Mouse (Mus musculus): ENCODE results near the gene Tmem53. TPM values are rescaled to one million over a fixed set of nuclear protein-coding genes. Genes with fewer than 3 reads are reported as not detected.

The Tmem53 gene
- polyA plus RNA-seq, 1 experiment from 2014 or later: 16.5 TPM

DNA sequence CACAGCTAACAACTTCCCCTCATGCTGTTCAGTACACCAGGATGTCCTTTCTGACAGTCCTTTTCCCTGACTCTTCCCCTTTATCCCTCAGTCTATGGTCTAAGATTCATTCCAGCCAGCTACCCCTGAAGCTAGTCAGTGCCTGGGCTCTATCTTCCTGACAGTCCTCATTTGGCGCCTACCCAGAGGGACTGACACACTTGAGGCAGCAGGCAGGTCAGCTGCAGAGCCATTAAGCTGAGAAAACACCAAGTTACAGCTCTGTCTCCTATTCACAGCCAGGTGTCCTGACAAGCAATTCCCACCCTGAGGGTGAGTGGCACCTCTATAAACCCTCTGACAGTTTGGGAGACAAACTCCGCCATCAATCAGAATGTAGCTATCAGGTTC, 27.5 kb downstream of the Tmem53 start:
- Histone ChIP-seq H3K4me3 (ENCODE audit: low read depth, low read length) (no peak overlapping the region), H3K27ac (ENCODE audit: low read depth, low read length) (no peak overlapping the region), H3K36me3 (ENCODE audit: control insufficient read depth, insufficient read depth, low read length) (peaks cover 43% of the 10 kb centered on the region), H3K9ac (ENCODE audit: low read depth, low read length) (no peak overlapping the region), H3K4me2 (no peak overlapping the region), H3K4me1 (ENCODE audit: control insufficient read depth, insufficient read depth, low read length) (peaks cover 20% of the 10 kb centered on the region), H3K9me3 (replicated peaks; ENCODE audit: control insufficient read depth, low read length) (peaks cover 4% of the 10 kb centered on the region; the same call in 1 of the 2 replicates), H3K27me3 (ENCODE audit: control insufficient read depth, insufficient read depth, low read length) (no peaks in the 10 kb centered on the region)
- no peak for ATAC-seq (replicated peaks; ENCODE audit: insufficient number of reproducible peaks, low FRiP score, low TSS enrichment)
- 66% methylated on average over 2 of the region's 2 CpGs for WGBS (ENCODE audit: insufficient replicate concordance)

DNA sequence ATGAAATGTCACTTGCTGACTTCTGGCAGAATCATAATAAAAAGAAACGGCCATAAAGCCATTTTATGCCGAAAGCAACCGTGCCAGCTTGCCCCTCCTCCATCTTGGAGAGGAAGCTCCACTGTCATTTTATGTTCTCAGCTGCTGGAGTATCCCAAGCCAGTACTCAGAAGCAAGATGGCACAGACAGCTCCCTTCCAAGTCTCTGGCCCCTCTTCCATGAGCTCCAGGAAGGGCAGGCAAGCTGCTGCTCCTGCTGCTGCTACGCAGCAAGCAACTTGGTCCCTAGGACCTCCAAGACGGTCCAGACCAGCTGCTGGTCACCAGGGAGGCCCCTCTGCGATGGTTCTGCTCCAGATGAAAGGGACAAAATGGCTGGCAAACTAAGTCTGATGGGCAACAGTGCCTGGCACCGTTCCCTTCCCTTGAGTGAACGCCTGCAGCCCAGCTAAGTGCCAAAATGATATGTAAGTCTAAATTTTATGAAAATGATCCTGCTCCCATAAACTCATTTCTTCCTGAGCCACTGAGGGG, 28.7 kb downstream of the Tmem53 start:
- WGBS (ENCODE audit: insufficient replicate concordance): 90% methylated on average over 8 of the region's 8 CpGs
- Histone ChIP-seq H3K27me3 (ENCODE audit: control insufficient read depth, insufficient read depth, low read length) (no peaks in the 10 kb centered on the region), H3K4me1 (ENCODE audit: control insufficient read depth, insufficient read depth, low read length) (peaks cover 32% of the 10 kb centered on the region), H3K27ac (ENCODE audit: low read depth, low read length) (no peak overlapping the region), H3K9me3 (replicated peaks; ENCODE audit: control insufficient read depth, low read length) (no peaks in the 10 kb centered on the region), H3K36me3 (ENCODE audit: control insufficient read depth, insufficient read depth, low read length) (peaks cover 40% of the 10 kb centered on the region), H3K9ac (ENCODE audit: low read depth, low read length) (no peak overlapping the region), H3K4me3 (ENCODE audit: low read depth, low read length) (no peak overlapping the region), H3K4me2 (no peak overlapping the region)
- ATAC-seq (replicated peaks; ENCODE audit: insufficient number of reproducible peaks, low FRiP score, low TSS enrichment): no peak

DNA sequence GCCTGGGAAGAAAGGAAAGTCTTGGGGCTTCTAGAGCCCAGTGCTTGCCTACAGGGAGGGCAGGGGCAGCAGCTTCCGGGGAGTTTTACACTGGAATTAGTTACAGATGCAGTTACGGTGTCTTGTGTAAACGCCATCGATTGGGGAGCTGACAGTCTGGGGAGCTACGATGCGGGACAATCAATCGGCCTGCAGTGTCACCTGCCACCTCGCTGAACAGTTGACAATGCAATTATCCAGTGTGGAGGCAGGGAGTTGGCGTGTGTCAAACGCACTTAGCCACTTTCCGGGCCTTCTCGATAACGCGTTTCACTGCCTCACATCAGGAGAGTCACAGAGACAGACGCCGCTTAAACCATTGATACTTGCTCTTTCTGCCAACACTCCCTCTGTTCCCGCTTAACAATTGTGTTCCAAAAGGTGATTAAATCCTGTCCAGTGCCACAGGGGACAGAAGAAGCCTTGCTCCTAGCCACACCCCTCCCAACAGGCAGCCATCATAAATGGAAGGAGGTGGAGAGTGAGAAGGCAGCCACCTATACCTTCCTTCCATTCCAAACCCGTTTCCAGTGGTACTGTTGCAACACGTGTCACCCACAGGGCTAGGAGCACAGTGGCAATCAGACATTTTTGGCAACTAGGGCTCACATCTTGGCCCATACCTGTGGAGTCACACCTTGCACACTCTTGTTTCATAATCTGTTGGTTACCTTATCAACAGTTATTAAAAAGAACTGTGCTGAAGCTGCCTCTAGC, 29.5 kb downstream of the Tmem53 start:
- Histone ChIP-seq H3K9ac (ENCODE audit: low read depth, low read length) (no peak overlapping the region), H3K4me1 (ENCODE audit: control insufficient read depth, insufficient read depth, low read length) (peaks cover 32% of the 10 kb centered on the region), H3K36me3 (ENCODE audit: control insufficient read depth, insufficient read depth, low read length) (peaks cover 35% of the 10 kb centered on the region)

DNA sequence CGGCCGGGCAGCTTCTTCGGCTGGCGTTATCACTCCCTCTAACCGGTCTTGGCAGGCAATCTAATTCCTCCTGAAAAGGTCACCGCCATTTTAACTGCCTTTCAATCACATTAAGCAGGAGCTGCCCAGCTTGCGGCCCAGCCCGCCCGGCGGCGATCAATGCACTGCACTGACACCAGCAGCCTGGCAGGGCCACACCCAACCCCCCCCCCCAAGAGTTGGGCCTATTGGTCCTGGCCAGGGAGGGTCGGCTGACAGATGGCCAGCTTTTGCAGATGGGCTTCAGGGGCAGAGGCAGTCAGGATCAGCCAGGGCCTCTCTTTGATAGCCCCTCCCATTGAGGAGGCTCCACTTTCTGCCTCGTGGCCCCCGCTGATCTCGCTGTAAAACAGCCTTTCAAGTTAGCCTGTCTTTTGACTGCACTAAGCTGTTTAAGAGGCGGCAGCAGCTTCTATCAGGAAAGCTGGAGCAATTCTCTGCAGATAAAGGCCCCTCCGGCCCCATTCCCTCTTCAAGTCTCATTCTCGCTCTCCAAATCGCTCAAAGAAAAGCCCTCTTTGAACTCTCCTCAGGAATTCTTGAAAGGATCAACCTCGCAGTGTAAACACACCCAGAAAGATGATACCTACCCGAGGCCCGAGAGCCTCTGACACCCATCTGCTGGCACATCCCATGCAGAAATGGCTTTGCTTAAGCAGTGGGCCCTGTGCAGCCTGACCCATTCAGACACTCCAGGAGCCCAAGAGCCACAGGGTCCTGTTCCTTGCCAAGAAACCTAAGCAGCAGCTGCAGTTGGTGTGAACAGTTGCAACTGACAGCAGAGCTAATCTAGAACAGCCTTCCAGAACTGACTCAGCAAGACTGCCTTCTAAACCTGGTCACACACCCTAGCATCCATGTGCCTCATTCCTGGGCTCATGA, 31.8 kb downstream of the Tmem53 start:
- no peak overlapping the region for H3K9ac ChIP-seq (ENCODE audit: low read depth, low read length)
- H3K36me3 ChIP-seq (ENCODE audit: control insufficient read depth, insufficient read depth, low read length): peaks cover 17% of the 10 kb centered on the region
- 21% methylated on average over 22 of the region's 22 CpGs for WGBS (ENCODE audit: insufficient replicate concordance)
- no peaks in the 10 kb centered on the region for H3K27me3 ChIP-seq (ENCODE audit: control insufficient read depth, insufficient read depth, low read length)
- no peak overlapping the region for H3K4me3 ChIP-seq (ENCODE audit: low read depth, low read length)
- H3K27ac ChIP-seq (ENCODE audit: low read depth, low read length): 0 out of 2 replicates have a peak overlapping the region, but pooled peaks have one; percentile 43
- H3K9me3 ChIP-seq (replicated peaks; ENCODE audit: control insufficient read depth, low read length): no peaks in the 10 kb centered on the region
- H3K4me1 ChIP-seq (ENCODE audit: control insufficient read depth, insufficient read depth, low read length): peaks cover 39% of the 10 kb centered on the region
- ATAC-seq (replicated peaks; ENCODE audit: insufficient number of reproducible peaks, low FRiP score, low TSS enrichment): peak; percentile 54; the same call in 1 of the 2 replicates
- H3K4me2 ChIP-seq: peak overlapping the region; percentile 20; the same call in 1 of the 2 replicates

More for the DNA sequence above, 29.5 kb downstream of the Tmem53 start:
- no peaks in the 10 kb centered on the region for H3K27me3 ChIP-seq (ENCODE audit: control insufficient read depth, insufficient read depth, low read length)
- WGBS (ENCODE audit: insufficient replicate concordance): 64% methylated on average over 19 of the region's 19 CpGs
- no peak for ATAC-seq (replicated peaks; ENCODE audit: insufficient number of reproducible peaks, low FRiP score, low TSS enrichment)
- H3K9me3 ChIP-seq (replicated peaks; ENCODE audit: control insufficient read depth, low read length): no peaks in the 10 kb centered on the region
- no peak overlapping the region for H3K4me3 ChIP-seq (ENCODE audit: low read depth, low read length)
- H3K4me2 ChIP-seq: no peak overlapping the region
- H3K27ac ChIP-seq (ENCODE audit: low read depth, low read length): no peak overlapping the region

DNA sequence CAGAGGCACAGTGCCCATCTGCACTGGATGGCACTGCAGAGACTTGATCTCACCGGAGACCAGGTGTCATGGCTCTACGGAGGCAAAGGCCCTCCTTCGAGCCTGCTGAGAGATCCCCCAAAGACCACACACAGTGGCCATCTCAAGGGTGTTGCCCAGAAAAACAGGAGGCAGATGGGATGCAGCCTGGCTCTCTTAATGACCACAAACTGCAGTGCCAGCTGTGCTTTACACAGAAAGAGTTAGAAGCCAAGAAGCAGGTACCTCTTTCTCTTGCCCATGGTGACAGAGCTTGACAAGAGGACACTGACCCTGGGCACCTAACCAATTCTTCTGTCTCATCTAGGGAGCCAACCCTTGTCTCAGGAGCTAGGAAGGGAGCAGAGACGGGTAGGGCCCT, 32.6 kb downstream of the Tmem53 start:
- WGBS (ENCODE audit: insufficient replicate concordance): 52% methylated on average over 4 of the region's 4 CpGs
- Histone ChIP-seq H3K4me3 (ENCODE audit: low read depth, low read length) (no peak overlapping the region), H3K36me3 (ENCODE audit: control insufficient read depth, insufficient read depth, low read length) (peaks cover 17% of the 10 kb centered on the region), H3K4me2 (no peak overlapping the region), H3K27me3 (ENCODE audit: control insufficient read depth, insufficient read depth, low read length) (no peaks in the 10 kb centered on the region), H3K9me3 (replicated peaks; ENCODE audit: control insufficient read depth, low read length) (no peaks in the 10 kb centered on the region), H3K27ac (ENCODE audit: low read depth, low read length) (no peak overlapping the region), H3K9ac (ENCODE audit: low read depth, low read length) (no peak overlapping the region), H3K4me1 (ENCODE audit: control insufficient read depth, insufficient read depth, low read length) (peaks cover 37% of the 10 kb centered on the region)
- no peak for ATAC-seq (replicated peaks; ENCODE audit: insufficient number of reproducible peaks, low FRiP score, low TSS enrichment)

DNA sequence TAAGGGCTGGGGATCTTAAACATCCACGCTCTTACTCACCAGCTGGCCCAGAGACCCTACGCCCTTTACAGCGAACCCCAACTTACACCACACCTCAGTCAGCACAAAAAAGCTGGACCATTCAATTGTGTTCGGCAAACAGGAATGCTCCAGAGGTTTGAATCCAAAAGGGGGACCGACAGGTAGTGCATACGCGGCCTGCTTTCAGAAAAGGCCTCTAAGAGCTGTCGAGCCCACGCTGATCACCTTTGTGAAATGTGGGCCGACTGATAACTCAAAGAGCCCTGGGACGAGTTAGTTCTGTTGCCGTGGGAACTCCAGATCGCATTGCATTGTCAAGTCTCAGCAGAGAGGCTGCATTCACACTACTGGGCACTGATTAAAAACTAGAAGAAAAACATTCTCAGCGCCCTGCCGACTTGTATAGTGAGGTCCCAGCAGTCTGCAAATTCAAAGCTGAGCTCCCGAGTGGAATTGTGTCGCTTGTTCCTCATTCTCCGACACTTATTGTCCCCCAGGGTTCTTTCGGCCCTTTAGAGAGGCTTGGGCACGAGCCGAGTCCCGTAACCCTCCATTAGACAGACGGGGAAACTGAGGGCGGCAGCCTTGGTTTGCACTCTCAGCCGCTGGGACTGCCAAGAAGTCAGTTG, 36.7 kb downstream of the Tmem53 start:
- ATAC-seq (replicated peaks; ENCODE audit: insufficient number of reproducible peaks, low FRiP score, low TSS enrichment): no peak
- Histone ChIP-seq H3K9ac (ENCODE audit: low read depth, low read length) (peak overlapping the region; percentile 90), H3K36me3 (ENCODE audit: control insufficient read depth, insufficient read depth, low read length) (peaks cover 11% of the 10 kb centered on the region), H3K4me1 (ENCODE audit: control insufficient read depth, insufficient read depth, low read length) (peaks cover 33% of the 10 kb centered on the region), H3K27ac (ENCODE audit: low read depth, low read length) (peak overlapping the region; percentile 97), H3K27me3 (ENCODE audit: control insufficient read depth, insufficient read depth, low read length) (no peaks in the 10 kb centered on the region), H3K9me3 (replicated peaks; ENCODE audit: control insufficient read depth, low read length) (no peaks in the 10 kb centered on the region), H3K4me3 (ENCODE audit: low read depth, low read length) (peak overlapping the region; percentile 80), H3K4me2 (peak overlapping the region; percentile 87)
- WGBS (ENCODE audit: insufficient replicate concordance): 24% methylated on average over 25 of the region's 25 CpGs

DNA sequence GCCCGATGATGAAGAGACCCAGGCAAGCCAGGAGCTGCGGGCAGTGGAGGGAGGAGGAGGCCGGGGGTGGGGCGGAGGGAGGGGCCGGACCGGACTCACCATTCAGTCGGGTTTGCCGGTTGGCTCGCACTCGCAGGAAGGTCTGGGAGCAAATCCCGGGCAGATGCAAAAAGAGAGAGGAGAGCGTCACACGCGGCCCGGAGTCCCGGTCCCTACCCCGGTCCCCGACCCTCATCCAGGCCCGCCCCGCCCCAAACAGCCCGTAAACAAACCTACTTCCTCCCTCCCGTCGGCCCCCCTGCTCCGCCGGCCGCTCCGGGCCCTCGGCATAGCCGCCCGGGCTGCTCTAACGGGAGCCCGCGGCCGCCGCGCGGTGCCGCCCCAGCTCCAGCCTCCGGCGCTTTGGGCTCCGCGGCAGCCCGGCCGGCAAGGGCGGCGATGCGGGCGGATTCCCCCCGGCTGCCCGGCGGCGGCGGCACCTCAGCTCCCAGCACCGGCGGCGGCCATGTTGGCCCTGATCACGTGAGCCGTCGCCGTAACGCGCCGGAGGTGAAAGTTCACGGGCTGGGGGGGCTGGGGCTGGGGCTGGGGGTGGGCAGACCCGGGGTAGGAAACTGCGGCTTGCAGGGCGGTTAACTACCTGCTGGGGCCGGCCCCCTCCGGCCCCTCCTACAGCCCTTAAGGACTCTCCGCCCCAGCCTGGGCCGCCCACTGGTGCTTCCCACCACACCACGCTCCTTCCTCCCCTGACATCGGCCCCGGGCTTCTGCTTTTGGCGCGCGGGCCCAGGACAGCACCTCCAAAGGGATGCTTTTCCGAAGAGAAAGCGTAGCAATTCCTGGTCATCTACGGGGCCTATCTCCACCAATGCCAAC, 37.4 kb downstream of the Tmem53 start:
- peak; percentile 89 for ATAC-seq (replicated peaks; ENCODE audit: insufficient number of reproducible peaks, low FRiP score, low TSS enrichment)
- H3K27me3 ChIP-seq (ENCODE audit: control insufficient read depth, insufficient read depth, low read length): no peaks in the 10 kb centered on the region
- H3K9ac ChIP-seq (ENCODE audit: low read depth, low read length): peak overlapping the region; percentile 90
- H3K36me3 ChIP-seq (ENCODE audit: control insufficient read depth, insufficient read depth, low read length): peaks cover 11% of the 10 kb centered on the region
- peaks cover 26% of the 10 kb centered on the region for H3K4me1 ChIP-seq (ENCODE audit: control insufficient read depth, insufficient read depth, low read length)
- peak overlapping the region; percentile 87 for H3K4me2 ChIP-seq
- peak overlapping the region; percentile 97 for H3K27ac ChIP-seq (ENCODE audit: low read depth, low read length)
- no peaks in the 10 kb centered on the region for H3K9me3 ChIP-seq (replicated peaks; ENCODE audit: control insufficient read depth, low read length)
- WGBS (ENCODE audit: insufficient replicate concordance): under 1% methylated on average over 53 of the region's 80 CpGs
- H3K4me3 ChIP-seq (ENCODE audit: low read depth, low read length): peak overlapping the region; percentile 80

All from heart, embryonic 11.5 days (tissue).